Mouse (Mus musculus) urinary bladder, postnatal 14 days (tissue): ENCODE data around the gene Ctnna2.

Source experiments
- DNase-seq: peaks from one replicate; pipeline ENCODE4 v3.0.0; 2021; ENCODE audit warnings: low spot score

Ctnna2 gene

GRCm38 (mm10) chr6:77979241-77979961 lies at the start of gene Ctnna2:
TSS of gene Ctnna2 (minus strand) at chr6:77979699.
- peak; percentile 44 for DNase-seq

- no peak for DNase-seq
These were observed 896 bp upstream of the Ctnna2 start for GRCm38 (mm10) chr6:77980137-77981052.

GRCm38 (mm10) chr6:77978476-77979240 lies 841 bp downstream of the Ctnna2 start:
- DNase-seq: no peak

DNA sequence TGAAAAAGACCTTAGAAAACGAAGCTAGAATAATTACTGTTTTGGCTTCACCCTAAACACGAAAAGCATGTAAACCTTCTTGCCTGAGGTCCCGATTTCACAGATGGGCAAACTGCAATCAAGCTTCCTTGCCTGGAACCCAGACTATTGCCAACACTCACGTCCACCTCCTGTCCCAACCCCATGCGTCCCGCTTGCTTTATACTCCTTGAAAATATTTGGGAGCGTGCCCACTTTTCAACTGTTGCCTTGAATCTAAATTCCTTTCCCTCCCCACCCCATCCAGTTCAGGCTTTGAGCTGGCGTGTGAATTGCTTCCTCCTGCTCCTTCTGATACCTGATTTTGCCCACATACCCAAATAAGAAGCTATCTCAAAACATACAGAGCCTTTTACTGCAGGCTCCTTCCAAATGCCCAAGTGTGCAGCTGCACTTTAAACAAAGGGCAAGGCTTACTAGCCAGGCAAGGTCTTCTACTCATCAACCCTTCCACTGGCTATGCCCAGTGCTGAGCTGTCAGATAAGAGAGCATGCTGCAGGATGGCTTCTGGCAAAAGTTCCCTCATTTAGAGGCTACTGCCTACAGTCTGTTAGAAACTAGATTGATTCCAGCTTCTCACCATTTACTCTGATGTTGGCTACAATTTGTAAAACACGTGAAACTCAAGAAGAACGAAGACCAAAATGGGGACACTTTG lies 8.8 kb downstream of the Ctnna2 start:
- DNase-seq: no peak

GRCm38 (mm10) chr6:77969774-77970173 lies 9.7 kb downstream of the Ctnna2 start:
- DNase-seq: no peak

- DNase-seq: no peak
These were observed 17.5 kb downstream of the Ctnna2 start for GRCm38 (mm10) chr6:77962011-77962410.

- no peak for DNase-seq
These were observed 28.2 kb downstream of the Ctnna2 start for GRCm38 (mm10) chr6:77951276-77951675.

GRCm38 (mm10) chr6:77950690-77951089 lies 28.8 kb downstream of the Ctnna2 start:
- no peak for DNase-seq

DNA sequence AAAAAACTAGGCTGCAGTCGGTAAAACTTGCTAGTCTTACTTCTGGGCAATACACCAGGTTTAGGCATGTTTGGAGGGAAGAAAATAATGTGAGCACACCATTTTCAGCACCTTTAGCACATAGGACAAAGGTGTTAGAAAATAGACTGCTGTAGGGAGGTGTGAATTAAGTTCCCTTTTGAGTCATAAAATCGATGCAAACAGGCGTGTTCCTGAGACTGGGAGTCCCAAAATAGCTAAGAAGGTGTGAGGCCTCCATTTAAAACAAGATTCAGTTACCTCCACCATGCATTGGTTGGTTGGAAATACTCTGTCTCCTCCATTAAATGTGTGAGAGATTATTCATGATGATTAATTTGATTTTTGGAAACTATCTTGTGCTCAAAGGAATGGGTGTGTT lies 50.1 kb downstream of the Ctnna2 start:
- no peak for DNase-seq

DNA sequence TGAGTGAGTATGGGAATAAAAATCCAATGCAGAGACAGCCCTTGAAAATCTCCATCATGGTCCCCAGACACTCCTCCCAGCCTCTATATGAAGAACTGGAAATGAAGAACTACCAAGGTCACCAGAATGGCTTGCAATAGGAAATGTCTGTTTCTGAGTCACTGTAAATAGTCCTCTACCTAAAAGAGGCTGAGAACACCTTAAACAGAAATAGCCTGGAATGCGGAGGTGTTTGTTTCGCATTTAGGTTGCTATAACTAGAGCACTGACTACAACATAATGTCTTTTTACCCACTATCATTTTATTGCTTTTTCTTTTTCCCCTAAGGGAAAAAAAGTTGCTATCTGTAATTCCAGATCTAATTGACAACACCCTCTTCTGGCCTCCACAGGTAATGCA lies 106.3 kb downstream of the Ctnna2 start:
- DNase-seq: no peak

DNA sequence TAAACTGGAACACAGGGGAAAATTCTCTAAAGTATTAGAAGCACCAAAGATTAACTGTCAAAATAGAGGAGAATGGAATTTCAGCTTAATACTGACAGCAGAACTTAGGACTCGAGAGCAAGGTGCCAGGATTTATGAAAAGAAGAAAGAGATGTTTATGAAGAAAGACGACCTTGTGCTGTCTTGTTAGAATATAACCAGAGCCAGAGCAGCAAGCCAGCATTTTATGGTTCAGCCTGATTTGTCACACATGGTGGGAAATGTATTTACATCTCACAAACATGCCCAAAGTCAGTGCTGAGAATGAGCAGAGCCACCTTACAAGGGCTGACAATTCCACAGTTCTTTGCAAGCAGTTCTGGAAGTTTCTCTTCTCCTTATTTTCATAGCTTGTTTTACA lies 110.2 kb downstream of the Ctnna2 start:
- DNase-seq: peak; percentile 2

DNA sequence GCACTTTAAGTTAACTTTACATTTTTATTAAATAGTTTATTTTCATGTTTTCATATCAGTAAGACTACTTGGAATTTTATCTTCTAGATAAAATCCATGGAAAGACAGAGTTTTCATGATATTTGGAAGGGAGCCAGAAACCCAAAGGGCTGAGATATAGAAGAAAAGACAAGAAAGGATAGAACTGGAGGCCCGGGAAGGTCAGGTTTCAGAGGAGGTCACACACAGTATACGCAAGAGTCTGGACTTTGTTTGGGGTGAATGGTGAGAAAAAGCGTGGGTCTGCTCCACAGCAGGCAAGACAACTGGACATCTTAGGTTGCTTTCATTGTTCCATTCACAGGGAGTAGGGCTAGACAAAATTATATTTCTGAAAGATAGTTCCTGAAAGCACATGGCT lies 111.4 kb downstream of the Ctnna2 start:
- no peak for DNase-seq

DNA sequence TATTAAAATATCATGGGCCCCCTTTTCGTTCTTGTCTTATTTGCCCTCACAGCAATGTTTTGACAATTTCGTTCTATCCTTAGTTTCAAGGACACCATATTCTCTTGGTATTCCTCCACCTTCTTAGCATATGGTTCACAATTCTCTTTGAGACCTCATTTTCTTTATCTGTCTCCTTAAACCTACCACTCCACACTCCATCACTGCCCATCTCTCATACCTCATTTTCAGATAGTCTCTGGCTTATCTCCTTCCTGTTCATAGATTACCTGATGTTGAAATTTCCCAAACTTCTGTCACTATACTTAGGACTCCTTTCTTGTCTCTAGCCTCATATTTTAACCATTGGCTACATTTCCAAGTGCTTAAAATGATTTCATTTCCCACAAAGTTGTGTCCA lies 116.1 kb downstream of the Ctnna2 start:
- no peak for DNase-seq

DNA sequence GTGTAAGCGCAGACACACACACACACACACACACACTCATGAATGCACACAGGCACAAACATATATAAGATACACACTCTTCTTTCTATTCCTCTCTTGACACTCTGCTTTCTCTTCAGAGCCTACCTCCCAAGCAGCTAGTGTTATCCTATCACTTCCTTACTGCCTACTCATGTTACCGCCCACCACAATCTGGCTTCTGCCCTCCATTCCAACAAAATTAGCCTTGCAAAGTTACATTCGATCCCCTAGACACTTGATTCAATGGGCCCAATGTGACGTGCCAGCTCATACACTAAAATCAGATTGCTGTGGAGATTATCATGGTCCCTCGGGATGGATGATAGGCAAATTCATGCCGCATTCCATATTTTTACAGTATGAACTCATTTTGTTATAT lies 116.7 kb downstream of the Ctnna2 start:
- DNase-seq: no peak

DNA sequence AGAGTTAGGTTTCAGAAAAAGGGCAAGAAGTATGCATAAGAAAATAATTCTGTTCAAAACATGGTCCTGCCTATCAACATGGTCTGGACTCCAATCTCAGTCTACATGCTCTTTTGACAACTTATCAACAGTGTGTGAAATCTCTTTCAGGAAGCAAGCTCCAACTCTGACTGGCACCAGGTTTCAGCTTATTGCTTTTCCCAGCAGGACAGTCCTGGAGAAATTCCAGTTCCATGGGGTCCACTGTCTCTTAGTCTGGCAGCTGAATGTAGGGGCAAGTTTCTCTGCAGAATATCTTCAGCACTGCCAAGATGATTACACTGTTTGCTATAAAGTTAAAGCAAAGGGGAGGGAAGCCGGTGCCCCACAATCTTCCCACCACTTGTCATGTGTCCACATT lies 130.1 kb downstream of the Ctnna2 start:
- DNase-seq: no peak

GRCm38 (mm10) chr6:77848796-77849195 lies 130.7 kb downstream of the Ctnna2 start:
- no peak for DNase-seq

DNA sequence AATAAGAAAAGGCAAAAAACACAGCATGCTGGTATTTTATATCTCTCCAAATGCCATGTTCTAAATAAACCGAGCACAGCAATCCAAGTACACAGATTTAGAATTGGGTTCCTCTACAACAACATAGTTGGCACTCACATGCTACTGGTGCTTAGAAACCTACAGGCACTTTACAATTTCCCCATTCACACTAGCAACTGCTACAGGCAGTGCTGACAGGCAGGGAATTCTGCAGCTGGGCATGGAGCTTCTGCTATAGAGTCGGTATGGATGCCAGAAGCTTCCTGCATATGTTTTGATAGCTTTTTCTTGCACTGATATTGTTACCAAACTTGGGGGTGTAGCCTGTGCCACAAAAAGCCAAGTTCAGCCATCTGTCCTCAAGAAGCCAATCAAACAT lies 131.8 kb downstream of the Ctnna2 start:
- no peak for DNase-seq

DNA sequence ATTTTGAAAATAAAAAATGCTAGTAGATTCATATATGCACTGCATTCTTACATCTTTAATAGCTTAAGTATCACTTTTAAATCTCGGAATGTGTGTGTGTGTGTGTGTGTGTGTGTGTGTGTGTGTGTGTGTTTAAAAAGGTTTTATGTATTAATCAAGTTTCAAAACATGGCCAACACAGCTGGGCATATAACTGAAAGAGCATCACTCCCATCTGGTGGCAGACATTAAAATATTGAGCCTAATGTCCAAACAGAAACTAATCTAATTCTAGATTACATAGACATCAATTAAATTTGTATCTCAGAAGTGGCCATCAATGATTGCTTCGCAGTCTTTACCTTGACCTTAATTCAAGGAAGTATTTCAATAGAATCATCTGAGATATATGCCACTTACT lies 140.4 kb downstream of the Ctnna2 start:
- no peak for DNase-seq

GRCm38 (mm10) chr6:77838653-77839052 lies 140.8 kb downstream of the Ctnna2 start:
- no peak for DNase-seq

GRCm38 (mm10) chr6:77837543-77837942 lies 142.0 kb downstream of the Ctnna2 start:
- DNase-seq: no peak

- no peak for DNase-seq
These were observed 144.8 kb downstream of the Ctnna2 start for GRCm38 (mm10) chr6:77834680-77835079.

GRCm38 (mm10) chr6:77827526-77827925 lies 152.0 kb downstream of the Ctnna2 start:
- DNase-seq: no peak
